Mouse (Mus musculus): ENCODE data around the gene Cnot1. TPM values are rescaled to one million over a fixed set of nuclear protein-coding genes. Genes with fewer than 3 reads are reported as not detected.

The Cnot1 gene
- total RNA-seq, 1 experiment: 207 TPM

DNA sequence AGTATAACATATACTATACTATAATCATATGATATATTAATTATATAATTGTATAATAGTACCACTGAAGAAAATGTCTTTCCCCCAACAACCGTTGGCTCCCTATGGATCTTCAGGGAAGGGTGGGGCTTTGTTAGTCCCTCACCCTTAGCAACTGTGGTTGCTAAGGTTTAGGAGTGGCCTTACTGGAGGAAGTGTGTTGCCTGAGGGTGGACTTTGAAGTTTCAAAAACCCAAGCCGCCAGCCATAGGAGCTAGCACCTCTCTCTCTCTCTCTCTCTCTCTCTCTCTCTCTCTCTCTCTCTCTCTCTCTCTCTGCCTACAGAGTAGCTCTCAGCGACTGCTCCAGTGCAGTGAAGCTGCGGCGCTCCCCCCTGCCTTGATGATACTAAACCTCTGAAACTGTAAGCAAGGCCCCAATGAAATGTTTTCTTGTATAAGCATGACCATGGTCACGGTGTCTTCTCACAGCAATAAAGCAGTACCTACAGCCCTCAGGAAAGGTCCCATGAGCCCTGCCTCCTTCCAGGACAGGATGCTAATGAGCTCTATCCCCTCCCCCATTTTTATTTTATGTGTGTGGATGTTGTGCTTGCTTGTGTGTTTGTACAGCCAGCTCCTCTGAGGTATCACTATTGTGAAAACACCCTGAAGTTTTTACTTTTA, 8.9 kb upstream of the Cnot1 start:
- no peak for DNase-seq (ENCODE audit: low read depth, low spot score)
- in situ Hi-C loops (cut with MboI; ENCODE audit: low sequenced_read_pairs in 2 of 2, unreplicated experiment in 2 of 2): no loop called here
- no peaks in the 10 kb centered on the region for H3K36me3 ChIP-seq (ENCODE audit: control insufficient read depth, insufficient read depth, low read length, poor library complexity, severe bottlenecking)
- peaks cover 6 to 15% of the 10 kb centered on the region in 2 experiments; a peak in 3 of 4 replicates for H3K4me1 ChIP-seq (ENCODE audit: control insufficient read depth in 2 of 2, insufficient read depth in 2 of 2, low read length in 2 of 2, poor library complexity in 1 of 2)
- H3K9me3 ChIP-seq (ENCODE audit: control insufficient read depth, insufficient read depth, low read depth, low read length): no peaks in the 10 kb centered on the region
- TF ChIP-seq ZC3H11A (IDR thresholded peaks at IDR 0.05; ENCODE audit: borderline replicate concordance, low read depth, low read length) (no peak), HCFC1 (IDR thresholded peaks at IDR 0.05; ENCODE audit: borderline replicate concordance, insufficient read depth, low read length) (no peak), ZNF384 (IDR thresholded peaks at IDR 0.05; ENCODE audit: low read depth, low read length) (no peak), MAFK (IDR thresholded peaks at IDR 0.05; ENCODE audit: insufficient read depth, low read depth, low read length) (no peak), CHD2 (IDR thresholded peaks at IDR 0.05; ENCODE audit: low read depth, low read length) (no peak)
- H3K4me3 ChIP-seq (ENCODE audit: insufficient read depth in 1 of 2, low read depth in 1 of 2, low read length in 2 of 2, poor library complexity in 1 of 2, severe bottlenecking in 1 of 2): no peak overlapping the region
- H3K9ac ChIP-seq (ENCODE audit: insufficient read depth, low read depth, low read length, poor library complexity, severe bottlenecking): peak overlapping the region; percentile 26; the same call in 1 of the 2 replicates
- H3K27ac ChIP-seq (ENCODE audit: insufficient read depth, low read depth, low read length, poor library complexity, severe bottlenecking): peak overlapping the region; percentile 51; the same call in 1 of the 2 replicates

DNA sequence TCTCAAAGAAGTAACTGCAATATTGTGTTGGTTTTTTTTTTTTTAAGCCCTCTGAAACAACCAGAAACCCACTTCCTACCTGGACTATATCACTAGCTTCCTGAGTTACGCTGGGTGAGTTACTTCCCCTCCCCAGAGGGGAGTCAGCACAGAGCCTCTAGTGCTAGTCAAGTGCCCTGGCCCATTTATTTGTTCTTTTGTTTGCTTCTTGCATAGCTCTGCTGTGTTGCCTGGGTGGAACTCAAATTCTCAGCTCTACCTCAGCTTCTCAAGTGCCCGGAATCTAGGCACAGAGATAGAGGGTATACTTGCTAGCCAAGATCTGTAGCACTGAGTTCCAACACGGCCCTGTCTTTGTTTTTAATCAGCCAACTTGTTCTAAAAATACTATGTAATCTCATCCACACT, 2.9 kb upstream of the Cnot1 start:
- no peak for DNase-seq (ENCODE audit: low read depth, low spot score)
- H3K36me3 ChIP-seq (ENCODE audit: control insufficient read depth, insufficient read depth, low read length, poor library complexity, severe bottlenecking): no peaks in the 10 kb centered on the region; the same call in 1 of the 2 replicates
- no peak overlapping the region for H3K27ac ChIP-seq (ENCODE audit: insufficient read depth, low read depth, low read length, poor library complexity, severe bottlenecking)
- in situ Hi-C loops (cut with MboI; ENCODE audit: low sequenced_read_pairs in 2 of 2, unreplicated experiment in 2 of 2): no loop called here
- no peak overlapping the region for H3K9ac ChIP-seq (ENCODE audit: insufficient read depth, low read depth, low read length, poor library complexity, severe bottlenecking)
- H3K4me3 ChIP-seq (ENCODE audit: insufficient read depth in 1 of 2, low read depth in 1 of 2, low read length in 2 of 2, poor library complexity in 1 of 2, severe bottlenecking in 1 of 2): no peak overlapping the region
- H3K9me3 ChIP-seq (ENCODE audit: control insufficient read depth, insufficient read depth, low read depth, low read length): no peaks in the 10 kb centered on the region
- peaks cover 0 to 4% of the 10 kb centered on the region in 2 experiments; a peak in 1 of 4 replicates for H3K4me1 ChIP-seq (ENCODE audit: control insufficient read depth in 2 of 2, insufficient read depth in 2 of 2, low read length in 2 of 2, poor library complexity in 1 of 2)
- TF ChIP-seq ZNF384 (IDR thresholded peaks at IDR 0.05; ENCODE audit: low read depth, low read length): no peak
- TF ChIP-seq ZC3H11A (IDR thresholded peaks at IDR 0.05; ENCODE audit: borderline replicate concordance, low read depth, low read length): no peak
- no peak for TF ChIP-seq MAFK (IDR thresholded peaks at IDR 0.05; ENCODE audit: insufficient read depth, low read depth, low read length)
- no peak for TF ChIP-seq HCFC1 (IDR thresholded peaks at IDR 0.05; ENCODE audit: borderline replicate concordance, insufficient read depth, low read length)
- TF ChIP-seq CHD2 (IDR thresholded peaks at IDR 0.05; ENCODE audit: low read depth, low read length): no peak

- in situ Hi-C loops (cut with MboI; ENCODE audit: low sequenced_read_pairs in 2 of 2, unreplicated experiment in 2 of 2): no loop called here
These were observed 1.9 kb upstream of the Cnot1 start for GRCm38 (mm10) chr8:95809116-95809515.

GRCm38 (mm10) chr8:95808631-95809030, 1.4 kb upstream of the Cnot1 start:
- no peak overlapping the region for H3K27ac ChIP-seq (ENCODE audit: insufficient read depth, low read depth, low read length, poor library complexity, severe bottlenecking)
- peaks cover 0 to 7% of the 10 kb centered on the region in 2 experiments; a peak in 2 of 4 replicates for H3K4me1 ChIP-seq (ENCODE audit: control insufficient read depth in 2 of 2, insufficient read depth in 2 of 2, low read length in 2 of 2, poor library complexity in 1 of 2)
- in situ Hi-C loops (cut with MboI; ENCODE audit: low sequenced_read_pairs in 2 of 2, unreplicated experiment in 2 of 2): no loop called here
- DNase-seq (ENCODE audit: low read depth, low spot score): no peak
- no peak overlapping the region for H3K4me3 ChIP-seq (ENCODE audit: insufficient read depth in 1 of 2, low read depth in 1 of 2, low read length in 2 of 2, poor library complexity in 1 of 2, severe bottlenecking in 1 of 2)
- no peak overlapping the region for H3K9ac ChIP-seq (ENCODE audit: insufficient read depth, low read depth, low read length, poor library complexity, severe bottlenecking)
- peaks cover 4% of the 10 kb centered on the region; the same call in 1 of the 2 replicates for H3K36me3 ChIP-seq (ENCODE audit: control insufficient read depth, insufficient read depth, low read length, poor library complexity, severe bottlenecking)
- TF ChIP-seq CHD2 (IDR thresholded peaks at IDR 0.05; ENCODE audit: low read depth, low read length) (no peak), MAFK (IDR thresholded peaks at IDR 0.05; ENCODE audit: insufficient read depth, low read depth, low read length) (no peak), ZC3H11A (IDR thresholded peaks at IDR 0.05; ENCODE audit: borderline replicate concordance, low read depth, low read length) (no peak), HCFC1 (IDR thresholded peaks at IDR 0.05; ENCODE audit: borderline replicate concordance, insufficient read depth, low read length) (no peak), ZNF384 (IDR thresholded peaks at IDR 0.05; ENCODE audit: low read depth, low read length) (no peak)
- no peaks in the 10 kb centered on the region for H3K9me3 ChIP-seq (ENCODE audit: control insufficient read depth, insufficient read depth, low read depth, low read length)

More at GRCm38 (mm10) chr8:95809116-95809515, 1.9 kb upstream of the Cnot1 start:
- peaks cover 4% of the 10 kb centered on the region; the same call in 1 of the 2 replicates for H3K36me3 ChIP-seq (ENCODE audit: control insufficient read depth, insufficient read depth, low read length, poor library complexity, severe bottlenecking)
- DNase-seq (ENCODE audit: low read depth, low spot score): no peak
- H3K4me3 ChIP-seq (ENCODE audit: insufficient read depth in 1 of 2, low read depth in 1 of 2, low read length in 2 of 2, poor library complexity in 1 of 2, severe bottlenecking in 1 of 2): no peak overlapping the region
- no peak overlapping the region for H3K27ac ChIP-seq (ENCODE audit: insufficient read depth, low read depth, low read length, poor library complexity, severe bottlenecking)
- no peak for TF ChIP-seq CHD2 (IDR thresholded peaks at IDR 0.05; ENCODE audit: low read depth, low read length)
- no peak for TF ChIP-seq MAFK (IDR thresholded peaks at IDR 0.05; ENCODE audit: insufficient read depth, low read depth, low read length)
- no peak for TF ChIP-seq ZC3H11A (IDR thresholded peaks at IDR 0.05; ENCODE audit: borderline replicate concordance, low read depth, low read length)
- no peak for TF ChIP-seq ZNF384 (IDR thresholded peaks at IDR 0.05; ENCODE audit: low read depth, low read length)
- no peak for TF ChIP-seq HCFC1 (IDR thresholded peaks at IDR 0.05; ENCODE audit: borderline replicate concordance, insufficient read depth, low read length)
- H3K4me1 ChIP-seq (ENCODE audit: control insufficient read depth in 2 of 2, insufficient read depth in 2 of 2, low read length in 2 of 2, poor library complexity in 1 of 2): peaks cover 0 to 7% of the 10 kb centered on the region in 2 experiments; a peak in 2 of 4 replicates
- H3K9me3 ChIP-seq (ENCODE audit: control insufficient read depth, insufficient read depth, low read depth, low read length): no peaks in the 10 kb centered on the region
- no peak overlapping the region for H3K9ac ChIP-seq (ENCODE audit: insufficient read depth, low read depth, low read length, poor library complexity, severe bottlenecking)

Data from ES-E14 (cell line).